10 mouse cellular contexts compared by ENCODE assay signal in the genomic region with DNA sequence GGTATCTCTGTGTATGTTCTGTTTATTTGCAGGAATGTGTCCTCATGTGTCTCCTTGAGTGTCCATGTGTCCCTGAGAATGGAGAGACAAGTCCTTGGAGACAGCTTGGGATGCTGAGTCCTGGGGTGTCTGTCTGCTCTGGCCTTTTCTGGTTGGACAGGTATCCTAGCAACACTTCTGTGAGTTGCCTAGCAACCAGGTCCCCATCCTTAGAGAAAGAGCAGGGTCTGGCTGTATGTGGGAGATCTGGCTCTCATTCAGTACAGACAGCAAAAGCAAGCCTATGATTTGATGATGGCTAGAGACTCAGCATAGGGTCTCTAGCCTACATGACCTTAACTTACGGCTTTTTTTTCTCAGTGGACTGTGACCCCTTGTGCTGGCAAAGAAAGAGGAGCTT. TPM values are rescaled to one million over a fixed set of nuclear protein-coding genes. Genes with fewer than 3 reads are reported as not detected.
DNase-seq lines count a peak whose midpoint lies in the region; ATAC-seq lines count a peak whose summit lies in the region.
"Had no signal": no experiment of that assay in that cellular context is flagged by ENCODE, and none has a peak within 500 bp of the region (broad histone marks: within the 10 kb centered on the region; RNA-seq: fewer than 3 reads in every experiment).

No protein-coding gene starts in this region.

- peak; percentile 51 for DNase-seq in MN1 (ENCODE audit: low spot score)
- peak; percentile 94 for DNase-seq in brain, adult 2 months (ENCODE audit: low read depth, low spot score)
- no peak for DNase-seq in adrenal gland, postnatal 10 days
- DNase-seq in thymus, adult 18-20 months = no peak
- no peak for DNase-seq in thymus, postnatal 14 days
- DNase-seq: liver, embryonic 13.5 days had no signal

- peak overlapping the region; percentile 90 for H3K27ac ChIP-seq in hindbrain, embryonic 12.5 days
- H3K27ac ChIP-seq in midbrain, embryonic 13.5 days = peak overlapping the region; percentile 93
- H3K27ac ChIP-seq: intestine, embryonic 15.5 days; liver, embryonic 13.5 days had no signal

- peak; percentile 73 for ATAC-seq in hindbrain, embryonic 12.5 days (ENCODE audit: low FRiP score)
- ATAC-seq in midbrain, embryonic 13.5 days = peak; percentile 91
- ATAC-seq: intestine, embryonic 15.5 days had no signal

- H3K4me1 ChIP-seq in hindbrain, embryonic 12.5 days = peaks cover 33% of the 10 kb centered on the region
- peaks cover 53% of the 10 kb centered on the region for H3K4me1 ChIP-seq in midbrain, embryonic 13.5 days (replicated peaks)

- peaks cover 5% of the 10 kb centered on the region for H3K36me3 ChIP-seq in hindbrain, embryonic 12.5 days
- H3K36me3 ChIP-seq in midbrain, embryonic 13.5 days = peaks cover 6% of the 10 kb centered on the region
- H3K36me3 ChIP-seq: intestine, embryonic 15.5 days; liver, embryonic 13.5 days had no signal

- no peak overlapping the region for H3K4me3 ChIP-seq in hindbrain, embryonic 12.5 days
- 0 out of 2 replicates have a peak overlapping the region, but pooled peaks have one; percentile 48 for H3K4me3 ChIP-seq in midbrain, embryonic 13.5 days (replicated peaks)
- H3K4me3 ChIP-seq: intestine, embryonic 15.5 days; liver, embryonic 13.5 days had no signal

- H3K27me3 ChIP-seq in hindbrain, embryonic 12.5 days = no peaks in the 10 kb centered on the region
- no peaks in the 10 kb centered on the region for H3K27me3 ChIP-seq in midbrain, embryonic 13.5 days
- H3K27me3 ChIP-seq: intestine, embryonic 15.5 days; liver, embryonic 13.5 days had no signal

- H3K4me2 ChIP-seq in hindbrain, embryonic 12.5 days (replicated peaks) = peak overlapping the region; percentile 55
- H3K4me2 ChIP-seq in midbrain, embryonic 13.5 days (replicated peaks) = peak overlapping the region; percentile 84
- H3K4me2 ChIP-seq: intestine, embryonic 15.5 days; liver, embryonic 13.5 days had no signal

- no peaks in the 10 kb centered on the region for H3K9me3 ChIP-seq in hindbrain, embryonic 12.5 days (replicated peaks)
- H3K9me3 ChIP-seq in midbrain, embryonic 13.5 days = no peaks in the 10 kb centered on the region
- H3K9me3 ChIP-seq: intestine, embryonic 15.5 days; liver, embryonic 13.5 days had no signal

- no peak overlapping the region for H3K9ac ChIP-seq in hindbrain, embryonic 12.5 days
- H3K9ac ChIP-seq in midbrain, embryonic 13.5 days (replicated peaks) = peak overlapping the region; percentile 74; the same call in 1 of the 2 replicates
- H3K9ac ChIP-seq: intestine, embryonic 15.5 days; liver, embryonic 13.5 days had no signal

- WGBS in hindbrain, embryonic 12.5 days = 50% methylated on average over 1 of the region's 1 CpGs
- WGBS in midbrain, embryonic 13.5 days = 44% methylated on average over 1 of the region's 1 CpGs

RNA-seq across cellular contexts. Expression of gene Oprl1, which starts 1.1 kb away (rescaled TPM):
- polyA plus RNA-seq in hindbrain, embryonic 12.5 days (2016; fragmentation: Nextera tagmentation; extraction: Ambion mirVana) = 42.7 and 43.2 TPM in 2 replicates
- 82.3 and 83.9 TPM in 2 replicates for polyA plus RNA-seq in midbrain, embryonic 13.5 days (2015; fragmentation: Nextera tagmentation; extraction: Ambion mirVana)
- total RNA-seq in adrenal gland, postnatal 10 days (2021) = 1 to 10 TPM; 1.3 to 2.4 TPM

RNA-seq across cellular contexts. Expression of gene Lkaaear1, which starts 15.5 kb away (rescaled TPM):
- not detected in 2 replicates for polyA plus RNA-seq in hindbrain, embryonic 12.5 days (2016; fragmentation: Nextera tagmentation; extraction: Ambion mirVana)
- not detected in 2 replicates for polyA plus RNA-seq in midbrain, embryonic 13.5 days (2015; fragmentation: Nextera tagmentation; extraction: Ambion mirVana)
- not detected for total RNA-seq in adrenal gland, postnatal 10 days (2021)
- polyA plus RNA-seq: intestine, embryonic 15.5 days; liver, embryonic 13.5 days; stomach, embryonic 16.5 days had no signal

RNA-seq across cellular contexts. Expression of gene Rgs19, which starts 20.0 kb away (rescaled TPM):
- 49.4 and 54.4 TPM in 2 replicates for polyA plus RNA-seq in hindbrain, embryonic 12.5 days (2016; fragmentation: Nextera tagmentation; extraction: Ambion mirVana)
- 38.9 and 40.4 TPM in 2 replicates for polyA plus RNA-seq in midbrain, embryonic 13.5 days (2015; fragmentation: Nextera tagmentation; extraction: Ambion mirVana)
- total RNA-seq in adrenal gland, postnatal 10 days (2021) = 10 to 100 TPM; 22.4 to 23.7 TPM

RNA-seq across cellular contexts. Expression of gene Tcea2, which starts 33.6 kb away (rescaled TPM):
- polyA plus RNA-seq in hindbrain, embryonic 12.5 days (2016; fragmentation: Nextera tagmentation; extraction: Ambion mirVana) = 27.7 and 29.9 TPM in 2 replicates
- polyA plus RNA-seq in midbrain, embryonic 13.5 days (2015; fragmentation: Nextera tagmentation; extraction: Ambion mirVana) = 35.7 and 36.9 TPM in 2 replicates
- 10 to 100 TPM; 11.4 to 13.5 TPM for total RNA-seq in adrenal gland, postnatal 10 days (2021)

RNA-seq across cellular contexts. Expression of gene Sox18, which starts 42.3 kb away (rescaled TPM):
- 21.4 and 22.0 TPM in 2 replicates for polyA plus RNA-seq in hindbrain, embryonic 12.5 days (2016; fragmentation: Nextera tagmentation; extraction: Ambion mirVana)
- polyA plus RNA-seq in midbrain, embryonic 13.5 days (2015; fragmentation: Nextera tagmentation; extraction: Ambion mirVana) = 13.7 and 14.2 TPM in 2 replicates
- total RNA-seq in adrenal gland, postnatal 10 days (2021) = 10 to 100 TPM; 59.1 to 62.5 TPM

Comparison
In these comparisons a context has a peak if more than half of its experiments do, and no peak if none do; other contexts are left out.
1. DNase-seq: peak in MN1 (single experiment) and brain, adult 2 months (single experiment); none in adrenal gland, postnatal 10 days (single experiment), thymus, adult 18-20 months (0 of 2) and thymus, postnatal 14 days (single experiment).